Mouse (Mus musculus): ENCODE measurements around the gene Tspoap1. TPM values are rescaled to one million over a fixed set of nuclear protein-coding genes. Genes with fewer than 3 reads are reported as not detected.

Gene Tspoap1
- polyA plus RNA-seq, 1 experiment from 2014 or later, result 68.5 TPM

- peak; percentile 79 for ATAC-seq
- H3K4me2 ChIP-seq (ENCODE audit: low read length), result peak overlapping the region; percentile 70
- H3K36me3 ChIP-seq (ENCODE audit: control insufficient read depth, insufficient read depth, low read length), result 0 out of 2 replicates have a peak, but pooled peaks cover 5% of the 10 kb centered on the region
- H3K4me3 ChIP-seq (ENCODE audit: low read depth, low read length), result peak overlapping the region; percentile 77
- 1% methylated on average over 31 of the region's 31 CpGs for WGBS
- H3K27ac ChIP-seq (ENCODE audit: low read length), result peak overlapping the region; percentile 50
- H3K9ac ChIP-seq (ENCODE audit: low read depth, low read length), result peak overlapping the region; percentile 40
- no peaks in the 10 kb centered on the region for H3K9me3 ChIP-seq (replicated peaks; ENCODE audit: control insufficient read depth, low read length, poor library complexity, severe bottlenecking)
- H3K27me3 ChIP-seq (ENCODE audit: control insufficient read depth, insufficient read depth, low read depth, low read length), result no peaks in the 10 kb centered on the region
- peaks cover 5% of the 10 kb centered on the region for H3K4me1 ChIP-seq (ENCODE audit: control insufficient read depth, insufficient read depth, low read length)
Observed at GRCm38 (mm10) chr11:87736647-87737134, 23.6 kb upstream of the Tspoap1 start.

- Histone ChIP-seq H3K27me3 (ENCODE audit: control insufficient read depth, insufficient read depth, low read depth, low read length) (no peaks in the 10 kb centered on the region), H3K9me3 (replicated peaks; ENCODE audit: control insufficient read depth, low read length, poor library complexity, severe bottlenecking) (no peaks in the 10 kb centered on the region), H3K27ac (ENCODE audit: low read length) (peak within 1 kb of the TSS; percentile 50), H3K9ac (ENCODE audit: low read depth, low read length) (peak within 1 kb of the TSS; percentile 80), H3K4me1 (ENCODE audit: control insufficient read depth, insufficient read depth, low read length) (peaks cover 5% of the 10 kb centered on the region), H3K4me3 (ENCODE audit: low read depth, low read length) (peak within 1 kb of the TSS; percentile 77), H3K36me3 (ENCODE audit: control insufficient read depth, insufficient read depth, low read length) (peaks cover 5% of the 10 kb centered on the region; the same call in 1 of the 2 replicates), H3K4me2 (ENCODE audit: low read length) (peak within 1 kb of the TSS; percentile 95)
- WGBS, result under 1% methylated on average over 48 of the region's 57 CpGs
- ATAC-seq, result peak; percentile 93
Observed at GRCm38 (mm10) chr11:87737175-87737740, 23.1 kb upstream of the Tspoap1 start, which contains the start of gene Supt4a. Gene Supt4a (plus strand): TSS chr11:87737552.

GRCm38 (mm10) chr11:87743691-87744090, 16.6 kb upstream of the Tspoap1 start:
- ATAC-seq, result no peak
- Histone ChIP-seq H3K27ac (ENCODE audit: low read length) (no peak overlapping the region), H3K36me3 (ENCODE audit: control insufficient read depth, insufficient read depth, low read length) (peaks cover 20% of the 10 kb centered on the region), H3K4me1 (ENCODE audit: control insufficient read depth, insufficient read depth, low read length) (no peaks in the 10 kb centered on the region), H3K9ac (ENCODE audit: low read depth, low read length) (no peak overlapping the region), H3K27me3 (ENCODE audit: control insufficient read depth, insufficient read depth, low read depth, low read length) (no peaks in the 10 kb centered on the region), H3K4me2 (ENCODE audit: low read length) (no peak overlapping the region), H3K4me3 (ENCODE audit: low read depth, low read length) (no peak overlapping the region), H3K9me3 (replicated peaks; ENCODE audit: control insufficient read depth, low read length, poor library complexity, severe bottlenecking) (no peaks in the 10 kb centered on the region)
- WGBS, result 100% methylated on average over 3 of the region's 3 CpGs

DNA sequence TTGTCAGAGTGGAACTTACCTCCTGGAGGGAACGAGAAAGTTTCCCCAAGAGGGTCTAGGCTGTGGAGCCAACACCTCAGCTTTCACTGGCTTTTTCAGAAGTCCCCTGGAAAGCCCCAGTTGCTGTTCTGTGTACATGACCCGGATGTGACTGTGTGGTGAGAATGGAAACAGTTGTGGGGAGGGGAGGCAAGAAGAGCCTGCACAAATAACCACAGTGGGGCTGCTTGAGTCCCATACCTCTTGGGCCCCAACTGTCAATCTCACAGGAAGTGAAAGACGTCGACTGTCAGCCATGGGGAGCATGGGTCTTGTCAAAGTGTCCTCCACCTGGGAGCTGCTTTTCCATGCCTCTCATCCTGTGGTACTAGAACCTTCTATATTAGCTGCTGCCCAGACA, 15.4 kb upstream of the Tspoap1 start:
- no peak overlapping the region for H3K4me2 ChIP-seq (ENCODE audit: low read length)
- H3K9me3 ChIP-seq (replicated peaks; ENCODE audit: control insufficient read depth, low read length, poor library complexity, severe bottlenecking), result no peaks in the 10 kb centered on the region
- no peak overlapping the region for H3K4me3 ChIP-seq (ENCODE audit: low read depth, low read length)
- H3K27ac ChIP-seq (ENCODE audit: low read length), result no peak overlapping the region
- peaks cover 20% of the 10 kb centered on the region for H3K36me3 ChIP-seq (ENCODE audit: control insufficient read depth, insufficient read depth, low read length)
- 89% methylated on average over 4 of the region's 4 CpGs for WGBS
- no peak for ATAC-seq
- no peaks in the 10 kb centered on the region for H3K4me1 ChIP-seq (ENCODE audit: control insufficient read depth, insufficient read depth, low read length)
- no peak overlapping the region for H3K9ac ChIP-seq (ENCODE audit: low read depth, low read length)
- H3K27me3 ChIP-seq (ENCODE audit: control insufficient read depth, insufficient read depth, low read depth, low read length), result no peaks in the 10 kb centered on the region

DNA sequence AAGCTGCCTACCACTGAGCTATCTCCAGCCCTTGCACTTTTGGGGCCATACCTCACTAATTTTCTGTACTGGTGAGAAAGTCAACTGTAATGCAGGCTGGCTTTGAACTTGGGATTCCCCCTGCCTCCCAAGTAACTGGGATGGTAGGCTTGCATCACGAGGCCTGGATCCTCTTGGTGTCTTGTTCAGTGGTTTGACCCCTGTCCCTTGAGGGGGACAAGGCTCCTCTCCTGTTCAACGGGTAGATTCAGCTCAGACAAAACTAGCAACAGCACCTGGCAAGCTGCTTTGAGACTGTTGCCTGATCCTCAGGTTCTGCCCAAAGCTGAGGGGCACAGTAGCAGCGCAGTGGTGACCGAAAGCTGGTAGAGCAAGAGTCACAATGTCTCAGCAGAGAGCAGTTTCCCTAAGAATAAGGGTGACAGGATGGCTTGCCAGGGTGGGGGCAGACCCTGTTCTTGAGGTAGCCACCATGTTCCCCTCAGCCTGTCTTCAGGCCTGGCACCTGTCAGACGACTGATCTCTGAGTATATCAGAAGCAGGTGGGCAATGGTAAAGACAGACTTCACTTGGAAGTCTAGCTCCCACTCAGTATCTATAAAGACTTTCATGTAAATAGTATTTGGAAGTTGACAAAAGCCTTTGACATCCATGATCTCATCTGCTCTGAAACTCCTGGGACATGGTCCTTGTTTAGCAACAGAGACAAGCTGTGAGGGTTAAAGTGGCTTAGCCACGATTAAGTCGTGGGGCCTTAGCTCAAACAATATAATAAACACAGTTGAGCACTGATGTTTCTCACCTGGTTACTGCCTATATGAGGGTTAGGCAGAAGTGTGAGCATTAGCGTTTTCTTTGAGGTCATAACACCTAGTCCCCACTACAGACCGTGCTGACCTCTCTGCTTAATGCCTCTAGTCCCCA, 14.4 kb upstream of the Tspoap1 start:
- 82% methylated on average over 9 of the region's 9 CpGs for WGBS
- Histone ChIP-seq H3K9ac (ENCODE audit: low read depth, low read length) (no peak overlapping the region), H3K4me1 (ENCODE audit: control insufficient read depth, insufficient read depth, low read length) (no peaks in the 10 kb centered on the region), H3K27ac (ENCODE audit: low read length) (no peak overlapping the region), H3K9me3 (replicated peaks; ENCODE audit: control insufficient read depth, low read length, poor library complexity, severe bottlenecking) (no peaks in the 10 kb centered on the region), H3K4me2 (ENCODE audit: low read length) (no peak overlapping the region), H3K4me3 (ENCODE audit: low read depth, low read length) (no peak overlapping the region), H3K36me3 (ENCODE audit: control insufficient read depth, insufficient read depth, low read length) (peaks cover 15% of the 10 kb centered on the region), H3K27me3 (ENCODE audit: control insufficient read depth, insufficient read depth, low read depth, low read length) (no peaks in the 10 kb centered on the region)
- ATAC-seq, result no peak

DNA sequence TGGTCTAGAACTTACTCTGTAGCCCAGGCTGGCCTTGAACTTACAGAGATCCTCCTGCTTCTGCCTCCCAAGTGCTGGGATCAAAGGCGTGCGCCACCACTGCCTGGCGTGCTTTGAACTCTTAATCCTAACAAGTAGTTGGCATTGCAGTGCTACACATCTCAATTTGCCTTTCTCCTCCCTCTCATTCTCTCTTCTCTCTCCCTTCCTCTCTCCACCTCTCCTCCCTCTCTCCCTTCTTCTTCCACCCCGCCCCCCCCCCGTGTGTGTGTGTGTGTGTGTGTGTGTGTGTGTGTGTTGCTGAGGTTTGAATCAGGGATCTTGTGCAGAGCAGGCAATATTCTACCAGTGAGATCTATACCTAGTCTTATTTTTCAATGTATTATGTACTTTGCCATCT, 13.0 kb upstream of the Tspoap1 start:
- ATAC-seq, result no peak
- H3K4me1 ChIP-seq (ENCODE audit: control insufficient read depth, insufficient read depth, low read length), result no peaks in the 10 kb centered on the region
- H3K4me3 ChIP-seq (ENCODE audit: low read depth, low read length), result no peak overlapping the region
- H3K27me3 ChIP-seq (ENCODE audit: control insufficient read depth, insufficient read depth, low read depth, low read length), result no peaks in the 10 kb centered on the region
- no peak overlapping the region for H3K9ac ChIP-seq (ENCODE audit: low read depth, low read length)
- H3K36me3 ChIP-seq (ENCODE audit: control insufficient read depth, insufficient read depth, low read length), result peaks cover 15% of the 10 kb centered on the region
- 97% methylated on average over 3 of the region's 5 CpGs for WGBS
- H3K9me3 ChIP-seq (replicated peaks; ENCODE audit: control insufficient read depth, low read length, poor library complexity, severe bottlenecking), result no peaks in the 10 kb centered on the region
- no peak overlapping the region for H3K4me2 ChIP-seq (ENCODE audit: low read length)
- no peak overlapping the region for H3K27ac ChIP-seq (ENCODE audit: low read length)

DNA sequence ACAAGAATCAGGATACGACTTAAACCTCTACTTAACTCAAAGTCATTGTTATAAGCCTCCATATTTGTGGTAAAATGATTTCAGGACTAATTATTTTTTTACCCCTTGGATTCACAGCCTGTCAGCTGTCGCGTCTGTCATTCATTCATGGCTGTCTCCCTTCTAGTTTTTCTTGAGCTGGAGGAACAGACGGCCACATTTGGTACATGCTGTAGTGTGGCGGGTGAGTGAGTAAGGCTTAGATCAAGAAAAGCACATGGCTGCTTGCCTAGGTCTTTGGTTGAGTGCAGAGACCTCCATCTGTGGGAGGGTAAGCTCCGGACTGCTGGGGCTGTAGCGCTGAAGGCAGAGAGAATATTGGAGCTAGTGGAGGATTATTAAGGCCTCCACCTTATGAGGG, 12.6 kb upstream of the Tspoap1 start:
- H3K9me3 ChIP-seq (replicated peaks; ENCODE audit: control insufficient read depth, low read length, poor library complexity, severe bottlenecking), result no peaks in the 10 kb centered on the region
- H3K4me2 ChIP-seq (ENCODE audit: low read length), result no peak overlapping the region
- no peak overlapping the region for H3K9ac ChIP-seq (ENCODE audit: low read depth, low read length)
- no peak overlapping the region for H3K4me3 ChIP-seq (ENCODE audit: low read depth, low read length)
- peaks cover 14% of the 10 kb centered on the region for H3K36me3 ChIP-seq (ENCODE audit: control insufficient read depth, insufficient read depth, low read length)
- H3K4me1 ChIP-seq (ENCODE audit: control insufficient read depth, insufficient read depth, low read length), result no peaks in the 10 kb centered on the region
- WGBS, result 90% methylated on average over 7 of the region's 7 CpGs
- H3K27ac ChIP-seq (ENCODE audit: low read length), result no peak overlapping the region
- H3K27me3 ChIP-seq (ENCODE audit: control insufficient read depth, insufficient read depth, low read depth, low read length), result no peaks in the 10 kb centered on the region
- ATAC-seq, result no peak

DNA sequence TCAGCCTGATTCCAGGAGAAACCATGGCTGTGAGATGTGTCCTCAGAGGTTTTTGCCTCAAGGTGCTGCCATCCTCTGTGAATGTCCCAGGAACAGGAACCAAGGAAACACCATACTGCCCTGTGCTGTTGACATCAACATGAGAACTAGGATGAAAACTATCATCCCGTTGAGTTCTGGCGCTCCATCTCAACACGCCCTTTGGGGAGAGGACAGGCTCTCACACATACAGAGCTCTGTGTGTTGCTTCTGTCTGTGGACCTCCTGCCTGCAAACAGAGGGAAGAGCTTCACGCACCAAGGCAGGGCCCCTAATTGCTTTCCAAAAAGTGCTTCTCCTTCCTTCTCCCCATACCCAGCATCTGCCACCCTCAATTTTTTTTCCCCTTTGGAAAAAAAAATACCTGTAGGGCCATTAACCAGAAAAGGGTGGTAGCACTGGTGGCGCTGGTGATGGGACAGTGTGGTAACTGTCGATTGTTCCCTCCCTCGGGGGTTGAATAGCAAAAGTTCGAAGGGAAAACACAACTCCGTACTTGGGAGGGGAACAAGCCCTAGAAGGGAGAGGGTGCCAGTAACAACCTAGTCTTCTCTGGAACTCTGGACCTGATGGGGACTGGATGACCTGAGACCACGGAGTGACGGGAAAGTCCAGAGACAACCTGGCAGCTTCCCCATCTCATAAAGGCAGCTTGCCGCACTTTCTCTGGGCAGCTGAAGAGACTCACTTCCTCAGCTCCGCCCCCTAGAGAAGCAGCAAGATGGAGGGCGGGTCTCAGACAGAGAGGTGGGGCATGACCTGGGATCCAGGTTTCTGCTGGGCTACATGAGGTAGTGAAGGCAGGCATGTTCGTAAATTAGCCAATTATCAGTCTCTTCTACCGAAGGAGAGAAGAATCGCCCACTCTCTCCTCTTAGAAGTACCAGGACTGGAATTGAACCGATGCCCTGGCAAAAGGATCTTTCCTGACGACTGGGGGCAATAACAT, 11.9 kb upstream of the Tspoap1 start:
- H3K27ac ChIP-seq (ENCODE audit: low read length), result no peak overlapping the region
- H3K27me3 ChIP-seq (ENCODE audit: control insufficient read depth, insufficient read depth, low read depth, low read length), result no peaks in the 10 kb centered on the region
- WGBS, result 42% methylated on average over 19 of the region's 19 CpGs
- no peak for ATAC-seq
- no peak overlapping the region for H3K9ac ChIP-seq (ENCODE audit: low read depth, low read length)
- H3K9me3 ChIP-seq (replicated peaks; ENCODE audit: control insufficient read depth, low read length, poor library complexity, severe bottlenecking), result no peaks in the 10 kb centered on the region
- no peak overlapping the region for H3K4me3 ChIP-seq (ENCODE audit: low read depth, low read length)
- peaks cover 10% of the 10 kb centered on the region for H3K36me3 ChIP-seq (ENCODE audit: control insufficient read depth, insufficient read depth, low read length)
- no peaks in the 10 kb centered on the region for H3K4me1 ChIP-seq (ENCODE audit: control insufficient read depth, insufficient read depth, low read length)
- H3K4me2 ChIP-seq (ENCODE audit: low read length), result no peak overlapping the region
